Mouse (Mus musculus) midbrain, embryonic 13.5 days (tissue): ENCODE results near the gene Camsap3. TPM values are rescaled to one million over a fixed set of nuclear protein-coding genes. Genes with fewer than 3 reads are reported as not detected.
"Not testable (repeated sequence)": the region's sequence is repeated elsewhere in the genome, so short reads cannot be mapped to it uniquely, and the experiment has no call there.

ENCODE experiments used
- ATAC-seq: fragments of 200-750 bp; cut with Nextera tagmentation; 2 replicates; pipeline ENCODE4 v1.8.0; 2017; ENCODE audit warnings: mild to moderate bottlenecking, moderate TSS enrichment, moderate library complexity
- H3K27ac ChIP-seq: fragments of 300-500 bp; sonication (generic); 2 replicates; pipeline ENCODE4 v1.5.1; 2015; ENCODE audit warnings: inconsistent platforms, mild to moderate bottlenecking, moderate library complexity
- H3K27me3 ChIP-seq: fragments of 300-500 bp; sonication (generic); 2 replicates; pipeline ENCODE4 v1.6.1; 2015; ENCODE audit warnings: mild to moderate bottlenecking, inconsistent platforms
- H3K36me3 ChIP-seq: fragments of 300-500 bp; sonication (generic); 2 replicates; pipeline ENCODE4 v1.6.1; 2015; ENCODE audit warnings: mild to moderate bottlenecking, inconsistent platforms
- H3K4me1 ChIP-seq: fragments of 300-500 bp; sonication (generic); replicated peaks from 2 replicates; pipeline ENCODE4 v1.6.1; 2015; ENCODE audit warnings: inconsistent platforms
- H3K4me2 ChIP-seq: fragments of 300-500 bp; sonication (generic); replicated peaks from 2 replicates; pipeline ENCODE4 v1.6.1; 2015; ENCODE audit warnings: moderate library complexity, mild to moderate bottlenecking, inconsistent platforms
- H3K4me3 ChIP-seq: fragments of 300-500 bp; sonication (generic); replicated peaks from 2 replicates; pipeline ENCODE4 v1.5.1; 2015; ENCODE audit warnings: mild to moderate bottlenecking, inconsistent platforms
- H3K9ac ChIP-seq: fragments of 300-500 bp; sonication (generic); replicated peaks from 2 replicates; pipeline ENCODE4 v1.6.1; 2015; ENCODE audit warnings: mild to moderate bottlenecking, inconsistent platforms
- H3K9me3 ChIP-seq: fragments of 300-500 bp; sonication (generic); 2 replicates; pipeline ENCODE4 v1.6.1; 2016; ENCODE audit warnings: mild to moderate bottlenecking, inconsistent platforms
- WGBS: fragments of 180-500 bp; shearing (Covaris S2); methylation state at CpG from one replicate; pipeline ENCODE4 v1.1.7; 2015; 5-methylcytosine and 5-hydroxymethylcytosine counted together
- polyA plus RNA-seq: library from polyadenylated mRNA; unstranded; fragments of >200 nt; fragmentation: Nextera tagmentation; extraction: Ambion mirVana; gene quantifications from 2 replicates; pipeline ENCODE4 v1.2.1, GENCODE M21; 2015

Camsap3 gene
- polyA plus RNA-seq, 1 experiment from 2014 or later = 35.6 TPM

GRCm38 (mm10) chr8:3579390-3580364 is 7.4 kb upstream of the Camsap3 start:
- H3K9me3 ChIP-seq = no peaks in the 10 kb centered on the region
- no peaks in the 10 kb centered on the region for H3K4me1 ChIP-seq
- H3K4me3 ChIP-seq = no peak overlapping the region
- 83% methylated on average over 9 of the region's 9 CpGs for WGBS
- H3K27me3 ChIP-seq = no peaks in the 10 kb centered on the region
- H3K27ac ChIP-seq = no peak overlapping the region
- no peaks in the 10 kb centered on the region for H3K36me3 ChIP-seq
- no peak for ATAC-seq
- no peak overlapping the region for H3K9ac ChIP-seq
- no peak overlapping the region for H3K4me2 ChIP-seq

GRCm38 (mm10) chr8:3581961-3582360 is 5.1 kb upstream of the Camsap3 start:
- H3K4me2 ChIP-seq, H3K4me3 ChIP-seq, H3K9me3 ChIP-seq, H3K4me1 ChIP-seq, H3K27ac ChIP-seq, ATAC-seq, H3K36me3 ChIP-seq, H3K9ac ChIP-seq, H3K27me3 ChIP-seq: not testable (repeated sequence)
- WGBS = 81% methylated on average over 1 of the region's 3 CpGs

- ATAC-seq = no peak
- no peak overlapping the region for H3K4me3 ChIP-seq
- H3K27me3 ChIP-seq = no peaks in the 10 kb centered on the region
- no peaks in the 10 kb centered on the region for H3K36me3 ChIP-seq
- 89% methylated on average over 2 of the region's 2 CpGs for WGBS
- no peaks in the 10 kb centered on the region for H3K9me3 ChIP-seq
- H3K4me2 ChIP-seq = no peak overlapping the region
- H3K27ac ChIP-seq = no peak overlapping the region
- no peak overlapping the region for H3K9ac ChIP-seq
- peaks cover 10% of the 10 kb centered on the region for H3K4me1 ChIP-seq
These were observed 641 bp upstream of the Camsap3 start for GRCm38 (mm10) chr8:3586452-3586851.

GRCm38 (mm10) chr8:3587391-3588257 is 531 bp downstream of the Camsap3 start:
- Histone ChIP-seq H3K9ac (peak overlapping the region; percentile 90), H3K27me3 (no peaks in the 10 kb centered on the region), H3K4me2 (peak overlapping the region; percentile 79), H3K9me3 (no peaks in the 10 kb centered on the region), H3K4me3 (peak overlapping the region; percentile 86), H3K4me1 (peaks cover 10% of the 10 kb centered on the region), H3K27ac (peak overlapping the region; percentile 86), H3K36me3 (no peaks in the 10 kb centered on the region)
- ATAC-seq = peak; percentile 79
- WGBS = under 1% methylated on average over 76 of the region's 77 CpGs

GRCm38 (mm10) chr8:3588258-3588633 is 1.2 kb downstream of the Camsap3 start:
- Histone ChIP-seq H3K4me3 (peak overlapping the region; percentile 86), H3K27me3 (no peaks in the 10 kb centered on the region), H3K9ac (peak overlapping the region; percentile 90), H3K4me1 (peaks cover 10% of the 10 kb centered on the region), H3K9me3 (no peaks in the 10 kb centered on the region), H3K4me2 (peak overlapping the region; percentile 79), H3K36me3 (no peaks in the 10 kb centered on the region), H3K27ac (peak overlapping the region; percentile 86)
- ATAC-seq = peak; percentile 73
- 2% methylated on average over 11 of the region's 11 CpGs for WGBS

GRCm38 (mm10) chr8:3593470-3593869 is 6.4 kb downstream of the Camsap3 start:
- no peak overlapping the region for H3K27ac ChIP-seq
- no peak for ATAC-seq
- H3K4me3 ChIP-seq = no peak overlapping the region
- H3K27me3 ChIP-seq = no peaks in the 10 kb centered on the region
- H3K9me3 ChIP-seq = no peaks in the 10 kb centered on the region
- 76% methylated on average over 3 of the region's 3 CpGs for WGBS
- no peak overlapping the region for H3K4me2 ChIP-seq
- H3K36me3 ChIP-seq = peaks cover 8% of the 10 kb centered on the region
- H3K4me1 ChIP-seq = peaks cover 13% of the 10 kb centered on the region
- 0 out of 2 replicates have a peak overlapping the region, but pooled peaks have one; percentile 11 for H3K9ac ChIP-seq

- WGBS = 89% methylated on average over 2 of the region's 2 CpGs
- no peaks in the 10 kb centered on the region for H3K27me3 ChIP-seq
- H3K4me1 ChIP-seq = 0 out of 2 replicates have a peak, but pooled peaks cover 6% of the 10 kb centered on the region
- H3K9ac ChIP-seq = no peak overlapping the region
- no peaks in the 10 kb centered on the region for H3K9me3 ChIP-seq
- no peak overlapping the region for H3K4me3 ChIP-seq
- no peak overlapping the region for H3K27ac ChIP-seq
- no peak for ATAC-seq
- peaks cover 18% of the 10 kb centered on the region for H3K36me3 ChIP-seq
- no peak overlapping the region for H3K4me2 ChIP-seq
These were observed 7.4 kb downstream of the Camsap3 start for GRCm38 (mm10) chr8:3594466-3594865.

GRCm38 (mm10) chr8:3598054-3598453 is 11.0 kb downstream of the Camsap3 start:
- H3K9ac ChIP-seq = no peak overlapping the region
- H3K36me3 ChIP-seq = peaks cover 53% of the 10 kb centered on the region
- no peaks in the 10 kb centered on the region for H3K9me3 ChIP-seq
- 0 out of 2 replicates have a peak, but pooled peaks cover 6% of the 10 kb centered on the region for H3K4me1 ChIP-seq
- no peak; the same call in 1 of the 2 replicates for ATAC-seq
- whole genome bisulfite sequencing = 85% methylated on average over 3 of the region's 3 CpGs
- no peak overlapping the region for H3K27ac ChIP-seq
- H3K4me3 ChIP-seq = no peak overlapping the region
- no peak overlapping the region for H3K4me2 ChIP-seq
- H3K27me3 ChIP-seq = no peaks in the 10 kb centered on the region

GRCm38 (mm10) chr8:3599219-3599618 is 12.1 kb downstream of the Camsap3 start:
- Histone ChIP-seq H3K27me3 (no peaks in the 10 kb centered on the region), H3K9ac (no peak overlapping the region), H3K9me3 (no peaks in the 10 kb centered on the region), H3K4me3 (no peak overlapping the region), H3K27ac (no peak overlapping the region), H3K4me1 (no peaks in the 10 kb centered on the region), H3K36me3 (peaks cover 64% of the 10 kb centered on the region), H3K4me2 (no peak overlapping the region)
- WGBS = 92% methylated on average over 1 of the region's 1 CpGs
- ATAC-seq = no peak

GRCm38 (mm10) chr8:3600401-3600800 is 13.3 kb downstream of the Camsap3 start:
- Histone ChIP-seq H3K4me1 (no peaks in the 10 kb centered on the region), H3K36me3 (peaks cover 75% of the 10 kb centered on the region), H3K4me3 (no peak overlapping the region), H3K27me3 (no peaks in the 10 kb centered on the region), H3K27ac (no peak overlapping the region), H3K9me3 (no peaks in the 10 kb centered on the region), H3K4me2 (no peak overlapping the region), H3K9ac (no peak overlapping the region)
- no peak for ATAC-seq
- 96% methylated on average over 6 of the region's 6 CpGs for WGBS

GRCm38 (mm10) chr8:3603439-3603838 is 16.3 kb downstream of the Camsap3 start:
- 85% methylated on average over 13 of the region's 13 CpGs for WGBS

GRCm38 (mm10) chr8:3606593-3606992 is 19.5 kb downstream of the Camsap3 start:
- no peak overlapping the region for H3K4me3 ChIP-seq
- no peak overlapping the region for H3K9ac ChIP-seq
- H3K36me3 ChIP-seq = peaks cover 99% of the 10 kb centered on the region
- no peaks in the 10 kb centered on the region for H3K4me1 ChIP-seq
- H3K27ac ChIP-seq = no peak overlapping the region
- no peak for ATAC-seq
- H3K27me3 ChIP-seq = no peaks in the 10 kb centered on the region
- WGBS = 93% methylated on average over 16 of the region's 16 CpGs
- no peaks in the 10 kb centered on the region for H3K9me3 ChIP-seq
- H3K4me2 ChIP-seq = no peak overlapping the region

More at GRCm38 (mm10) chr8:3603439-3603838, 16.3 kb downstream of the Camsap3 start:
- H3K4me2 ChIP-seq = no peak overlapping the region
- no peak overlapping the region for H3K27ac ChIP-seq
- H3K27me3 ChIP-seq = no peaks in the 10 kb centered on the region
- no peaks in the 10 kb centered on the region for H3K9me3 ChIP-seq
- no peak overlapping the region for H3K4me3 ChIP-seq
- H3K36me3 ChIP-seq = peaks cover 98% of the 10 kb centered on the region
- H3K4me1 ChIP-seq = no peaks in the 10 kb centered on the region
- ATAC-seq = no peak
- no peak overlapping the region for H3K9ac ChIP-seq
